Mouse (Mus musculus) erythroblast, embryonic 14.5 days (primary cell): ENCODE data around the gene Rai14.

Experiments used
- GATA1 ChIP-seq: IDR thresholded peaks from 2 replicates; pipeline ENCODE4 v1.6.1; 2012; ENCODE audit warnings: low read length, inconsistent platforms, mixed read lengths
- TAL1 ChIP-seq: IDR thresholded peaks from 3 replicates; pipeline ENCODE4 v1.6.1; 2012; ENCODE audit warnings: low read length, inconsistent platforms, mixed read lengths

GRCm38 (mm10) chr15:10632060-10632459 lies 82.4 kb downstream of the Rai14 start:
- TF ChIP-seq TAL1 (no peak), GATA1 (no peak)
